Mouse (Mus musculus): ENCODE measurements around the gene Atp5mpl. TPM values are rescaled to one million over a fixed set of nuclear protein-coding genes. Genes with fewer than 3 reads are reported as not detected.

The Atp5mpl gene
- total and polyA plus RNA-seq, 2 experiments from 2014 or later: 251 to 1,032 TPM

DNA sequence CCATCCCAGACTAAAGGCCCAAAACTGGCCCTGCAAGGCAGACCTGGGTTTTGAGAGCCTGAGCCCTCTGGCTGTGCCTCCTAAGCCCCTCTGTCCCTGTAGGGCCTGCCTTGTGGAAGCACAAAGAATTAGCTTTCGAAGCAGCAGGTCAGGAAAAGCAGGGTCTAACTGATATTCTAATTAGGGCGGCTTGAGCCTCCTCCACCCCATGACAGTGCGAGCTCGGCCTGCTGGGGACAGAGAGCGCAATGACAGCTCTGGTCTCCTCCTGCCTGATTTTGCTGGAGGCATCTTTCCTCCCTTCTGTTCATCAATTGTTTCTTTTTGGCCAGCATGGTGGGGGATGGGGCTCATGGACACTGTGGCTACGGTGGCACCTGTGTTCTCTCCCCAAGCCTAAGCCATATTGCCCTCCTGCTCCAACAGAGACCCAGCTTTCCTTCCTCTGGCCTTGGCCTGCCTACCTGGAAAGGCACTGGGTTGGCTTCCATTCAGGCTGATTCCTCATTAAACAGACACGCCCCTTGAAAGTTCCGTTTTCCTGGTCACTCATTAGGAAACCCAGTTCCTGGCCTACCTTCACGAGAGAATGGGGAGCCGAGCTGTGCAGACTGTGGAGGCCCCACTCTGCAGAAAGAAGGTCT lies 23.2 kb downstream of the Atp5mpl start:
- no peaks in the 10 kb centered on the region for H3K4me1 ChIP-seq (ENCODE audit: insufficient read depth, low read length)
- no peak overlapping the region for H3K4me3 ChIP-seq (ENCODE audit: low read length)
- no peaks in the 10 kb centered on the region for H3K27me3 ChIP-seq (ENCODE audit: insufficient read depth, low read length)
- TF ChIP-seq CTCF (IDR thresholded peaks at IDR 0.05; ENCODE audit: low read depth): no peak
- 75% methylated on average over 10 of the region's 10 CpGs for WGBS
- no peaks in the 10 kb centered on the region for H3K9me3 ChIP-seq (ENCODE audit: low read length)
- H3K4me2 ChIP-seq (ENCODE audit: low read depth, low read length): no peak overlapping the region
- H3K36me3 ChIP-seq (ENCODE audit: insufficient read depth, low read length): no peaks in the 10 kb centered on the region
- no peak for ATAC-seq
- no peak for DNase-seq (ENCODE audit: low spot score)
- no peak overlapping the region for H3K9ac ChIP-seq (replicated peaks; ENCODE audit: low read length)
- H3K27ac ChIP-seq: no peak overlapping the region; the same call in 1 of the 2 replicates

DNA sequence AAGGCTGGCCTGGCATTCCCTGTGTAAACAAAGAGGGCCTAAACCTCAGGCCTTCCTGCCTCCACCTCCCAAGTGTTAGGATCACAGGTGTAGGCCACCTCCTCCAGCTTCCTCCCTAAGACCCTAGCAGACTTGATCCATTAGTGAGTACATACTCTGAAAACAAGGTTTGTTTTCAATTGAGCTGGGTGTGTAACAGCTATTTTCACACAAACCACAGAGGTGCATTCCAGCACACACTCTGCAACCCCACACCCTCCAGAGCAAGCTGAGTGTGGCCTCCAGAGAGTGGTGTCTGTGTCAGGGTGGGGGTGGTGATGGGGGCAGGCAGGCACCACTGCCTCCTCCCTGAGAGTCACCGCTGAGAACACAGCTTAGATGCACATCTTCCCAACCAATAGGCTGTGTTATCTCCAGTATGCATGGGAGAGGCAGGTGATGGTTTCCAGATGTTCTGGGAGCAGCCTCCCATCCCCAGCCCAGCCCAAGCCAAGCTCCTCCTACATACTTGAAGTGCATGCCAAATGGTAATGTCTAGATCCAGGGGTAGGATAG lies 28.1 kb downstream of the Atp5mpl start:
- no peak for DNase-seq (ENCODE audit: low spot score)
- H3K4me3 ChIP-seq (ENCODE audit: low read length): no peak overlapping the region
- H3K27ac ChIP-seq: no peak overlapping the region
- no peak overlapping the region for H3K9ac ChIP-seq (replicated peaks; ENCODE audit: low read length)
- TF ChIP-seq CTCF (IDR thresholded peaks at IDR 0.05; ENCODE audit: low read depth): no peak
- H3K36me3 ChIP-seq (ENCODE audit: insufficient read depth, low read length): no peaks in the 10 kb centered on the region
- H3K27me3 ChIP-seq (ENCODE audit: insufficient read depth, low read length): no peaks in the 10 kb centered on the region
- H3K4me2 ChIP-seq (ENCODE audit: low read depth, low read length): no peak overlapping the region
- H3K9me3 ChIP-seq (ENCODE audit: low read length): no peaks in the 10 kb centered on the region
- 89% methylated on average over 1 of the region's 1 CpGs for WGBS
- no peaks in the 10 kb centered on the region; the same call in 1 of the 2 replicates for H3K4me1 ChIP-seq (ENCODE audit: insufficient read depth, low read length)
- ATAC-seq: no peak

DNA sequence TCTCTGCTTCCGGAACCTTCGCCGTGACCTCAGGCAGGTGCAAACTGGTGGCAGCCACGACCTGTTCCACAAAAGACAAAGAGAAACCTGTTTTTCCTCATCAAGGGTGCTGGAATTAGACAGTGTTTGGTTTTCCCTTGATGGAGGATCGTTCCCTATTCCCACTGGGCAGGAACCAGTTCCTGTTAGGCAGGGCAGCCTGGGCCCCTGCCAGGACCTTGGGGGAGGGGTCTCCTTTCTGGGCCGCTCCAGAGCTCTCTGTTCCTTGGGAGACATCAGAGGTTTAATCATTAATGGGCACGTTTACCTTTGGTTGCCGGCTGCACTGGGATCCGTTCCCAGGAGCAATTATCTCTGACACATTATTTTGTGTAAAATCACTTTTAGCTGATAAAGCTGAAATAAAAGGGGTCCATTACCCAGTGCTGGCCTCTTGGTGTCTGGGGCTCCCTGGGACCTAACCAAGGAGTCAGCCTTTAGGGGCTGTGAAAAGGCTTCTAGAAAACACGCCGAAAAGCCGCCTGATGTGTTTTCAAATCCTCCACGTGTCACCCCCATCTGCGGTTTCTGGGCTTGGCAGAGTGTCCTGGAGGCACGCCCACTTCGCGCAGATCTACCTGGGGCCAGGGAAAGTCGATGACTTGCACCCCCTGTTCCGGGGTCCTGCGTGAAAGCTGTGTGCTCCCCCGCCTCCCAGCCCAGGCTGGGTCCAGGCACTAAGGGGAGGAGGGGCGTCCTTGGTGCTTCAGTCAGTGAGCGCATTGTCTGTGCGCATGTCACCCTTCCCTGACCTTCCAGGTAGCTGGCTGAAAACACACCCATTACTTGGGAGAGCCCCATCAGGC lies 29.8 kb downstream of the Atp5mpl start:
- Histone ChIP-seq H3K4me1 (ENCODE audit: insufficient read depth, low read length) (no peaks in the 10 kb centered on the region; the same call in 1 of the 2 replicates), H3K4me3 (ENCODE audit: low read length) (no peak overlapping the region), H3K9ac (replicated peaks; ENCODE audit: low read length) (no peak overlapping the region), H3K27me3 (ENCODE audit: insufficient read depth, low read length) (no peaks in the 10 kb centered on the region), H3K4me2 (ENCODE audit: low read depth, low read length) (no peak overlapping the region), H3K27ac (no peak overlapping the region), H3K9me3 (ENCODE audit: low read length) (no peaks in the 10 kb centered on the region), H3K36me3 (ENCODE audit: insufficient read depth, low read length) (no peaks in the 10 kb centered on the region)
- DNase-seq (ENCODE audit: low spot score) (peak; percentile 34), ATAC-seq (no peak)
- no peak for TF ChIP-seq CTCF (IDR thresholded peaks at IDR 0.05; ENCODE audit: low read depth)
- WGBS: 39% methylated on average over 24 of the region's 24 CpGs

DNA sequence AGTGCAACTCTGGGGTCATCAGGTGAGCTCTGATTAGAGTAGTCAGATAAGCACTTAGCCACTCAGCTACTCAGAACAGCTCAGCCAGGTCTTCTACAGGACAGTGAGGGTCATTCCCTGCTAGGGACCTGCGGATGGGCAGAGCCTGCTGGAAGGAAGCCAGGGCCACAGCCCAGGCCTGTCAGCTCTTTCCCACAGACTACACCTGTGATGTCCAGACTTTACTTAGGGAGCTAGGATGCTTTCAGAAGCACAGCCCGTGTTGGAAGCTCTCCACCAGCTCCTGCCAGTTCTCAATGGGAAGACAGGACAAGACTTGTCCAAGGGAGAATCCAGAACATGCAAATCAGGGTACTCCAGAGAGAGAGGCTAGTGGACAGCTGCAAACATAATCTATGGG lies 32.8 kb downstream of the Atp5mpl start:
- H3K4me2 ChIP-seq (ENCODE audit: low read depth, low read length): no peak overlapping the region
- H3K4me1 ChIP-seq (ENCODE audit: insufficient read depth, low read length): no peaks in the 10 kb centered on the region; the same call in 1 of the 2 replicates
- no peak overlapping the region for H3K9ac ChIP-seq (replicated peaks; ENCODE audit: low read length)
- H3K9me3 ChIP-seq (ENCODE audit: low read length): no peaks in the 10 kb centered on the region
- DNase-seq (ENCODE audit: low spot score) (no peak), ATAC-seq (no peak)
- no peaks in the 10 kb centered on the region for H3K27me3 ChIP-seq (ENCODE audit: insufficient read depth, low read length)
- no peaks in the 10 kb centered on the region for H3K36me3 ChIP-seq (ENCODE audit: insufficient read depth, low read length)
- H3K27ac ChIP-seq: no peak overlapping the region
- 68% methylated on average over 2 of the region's 2 CpGs for WGBS
- TF ChIP-seq CTCF (IDR thresholded peaks at IDR 0.05; ENCODE audit: low read depth): no peak
- H3K4me3 ChIP-seq (ENCODE audit: low read length): no peak overlapping the region

- ATAC-seq (no peak), DNase-seq (ENCODE audit: low spot score) (no peak)
- TF ChIP-seq CTCF (IDR thresholded peaks at IDR 0.05; ENCODE audit: low read depth): 0 out of 2 replicates have a peak, but pooled peaks have one; percentile 2
Observed at GRCm38 (mm10) chr12:111933032-111933704, 33.6 kb downstream of the Atp5mpl start.

DNA sequence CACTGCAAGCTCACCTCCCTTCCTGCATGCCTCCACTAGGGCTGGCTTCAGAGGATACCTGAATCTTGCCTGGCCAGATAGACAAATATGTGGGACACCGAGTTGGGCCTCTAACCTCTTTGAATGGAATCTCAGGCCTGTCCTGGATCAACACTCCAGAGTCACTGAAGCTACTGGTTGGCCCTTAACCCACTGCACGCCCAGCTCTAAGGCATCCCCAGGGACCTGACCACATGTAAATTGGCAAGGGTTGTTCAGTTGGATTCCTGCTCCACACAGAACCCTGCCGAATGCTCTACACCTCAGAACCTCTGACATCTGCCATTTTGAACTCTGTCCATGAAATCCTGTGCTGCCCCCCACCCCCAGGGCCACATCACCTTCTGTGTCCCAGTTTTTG lies 34.3 kb downstream of the Atp5mpl start:
- no peaks in the 10 kb centered on the region for H3K27me3 ChIP-seq (ENCODE audit: insufficient read depth, low read length)
- H3K36me3 ChIP-seq (ENCODE audit: insufficient read depth, low read length): no peaks in the 10 kb centered on the region
- H3K9me3 ChIP-seq (ENCODE audit: low read length): no peaks in the 10 kb centered on the region
- H3K9ac ChIP-seq (replicated peaks; ENCODE audit: low read length): no peak overlapping the region
- no peak overlapping the region for H3K4me3 ChIP-seq (ENCODE audit: low read length)
- H3K4me1 ChIP-seq (ENCODE audit: insufficient read depth, low read length): peaks cover 7% of the 10 kb centered on the region
- TF ChIP-seq CTCF (IDR thresholded peaks at IDR 0.05; ENCODE audit: low read depth): no peak
- no peak for DNase-seq (ENCODE audit: low spot score)
- H3K4me2 ChIP-seq (ENCODE audit: low read depth, low read length): no peak overlapping the region
- 73% methylated on average over 3 of the region's 3 CpGs for WGBS
- H3K27ac ChIP-seq: no peak overlapping the region
- no peak for ATAC-seq

More at GRCm38 (mm10) chr12:111933032-111933704, 33.6 kb downstream of the Atp5mpl start:
- no peak overlapping the region for H3K4me3 ChIP-seq (ENCODE audit: low read length)
- H3K27me3 ChIP-seq (ENCODE audit: insufficient read depth, low read length): no peaks in the 10 kb centered on the region
- no peaks in the 10 kb centered on the region for H3K9me3 ChIP-seq (ENCODE audit: low read length)
- H3K4me2 ChIP-seq (ENCODE audit: low read depth, low read length): no peak overlapping the region
- WGBS: 61% methylated on average over 11 of the region's 11 CpGs
- H3K27ac ChIP-seq: no peak overlapping the region
- no peaks in the 10 kb centered on the region for H3K36me3 ChIP-seq (ENCODE audit: insufficient read depth, low read length)
- H3K9ac ChIP-seq (replicated peaks; ENCODE audit: low read length): no peak overlapping the region
- H3K4me1 ChIP-seq (ENCODE audit: insufficient read depth, low read length): peaks cover 2% of the 10 kb centered on the region; the same call in 1 of the 2 replicates

Measured in hindbrain, postnatal 0 days (tissue).